Mouse (Mus musculus) gastrocnemius, adult 8-10 months (tissue): ENCODE measurements around the gene Tm4sf5. TPM values are rescaled to one million over a fixed set of nuclear protein-coding genes. Genes with fewer than 3 reads are reported as not detected.
"Not testable (repeated sequence)": the region's sequence is repeated elsewhere in the genome, so short reads cannot be mapped to it uniquely, and the experiment has no call there.

Experiments used
- DNase-seq, 2 experiments: peaks; one replicate each; pipeline ENCODE4 v3.0.0; 2022; ENCODE audit warnings: low spot score in 2 of 2
- total RNA-seq, 4 experiments: library from RNA; stranded (reverse); gene quantifications; 2 replicates each; pipeline ENCODE4 v1.2.4; 2022

Tm4sf5 gene
- total RNA-seq, 4 experiments from 2014 or later, result not detected

GRCm38 (mm10) chr11:70509753-70510564, 4.9 kb downstream of the Tm4sf5 start:
- DNase-seq, result no peak

- no peak for DNase-seq
Observed at GRCm38 (mm10) chr11:70511242-70511641, 6.2 kb downstream of the Tm4sf5 start.

GRCm38 (mm10) chr11:70511825-70512224, 6.8 kb downstream of the Tm4sf5 start:
- no peak for DNase-seq

- DNase-seq, result no peak
Observed at GRCm38 (mm10) chr11:70512709-70513342, 7.8 kb downstream of the Tm4sf5 start.

GRCm38 (mm10) chr11:70513520-70513919, 8.5 kb downstream of the Tm4sf5 start:
- DNase-seq, result peak; percentile 49 to 59

GRCm38 (mm10) chr11:70514288-70514687, 9.2 kb downstream of the Tm4sf5 start, which contains the start of gene Vmo1:
Gene Vmo1 (minus strand): TSS chr11:70514616.
- DNase-seq, result no peak

- DNase-seq, result no peak
Observed at GRCm38 (mm10) chr11:70516352-70516751, 11.3 kb downstream of the Tm4sf5 start.

GRCm38 (mm10) chr11:70518436-70518835, 13.4 kb downstream of the Tm4sf5 start:
- no peak for DNase-seq

- DNase-seq, result no peak
Observed at GRCm38 (mm10) chr11:70518923-70519322, 13.9 kb downstream of the Tm4sf5 start, which contains the start of gene Gltpd2. Gene Gltpd2 (plus strand): TSS chr11:70519196.

GRCm38 (mm10) chr11:70520178-70520769, 15.2 kb downstream of the Tm4sf5 start:
- no peak for DNase-seq

GRCm38 (mm10) chr11:70523306-70523989, 18.4 kb downstream of the Tm4sf5 start:
- DNase-seq, result not testable (repeated sequence)

- DNase-seq, result no peak
Observed at GRCm38 (mm10) chr11:70524782-70525181, 19.7 kb downstream of the Tm4sf5 start.

- peak; percentile 84 to 87 for DNase-seq
Observed at GRCm38 (mm10) chr11:70525184-70525678, 20.2 kb downstream of the Tm4sf5 start, which contains the start of gene Psmb6. Gene Psmb6 (plus strand): TSS chr11:70525367.

- no peak for DNase-seq
Observed at GRCm38 (mm10) chr11:70525726-70526125, 20.7 kb downstream of the Tm4sf5 start.

GRCm38 (mm10) chr11:70526211-70526610, 21.2 kb downstream of the Tm4sf5 start:
- DNase-seq, result no peak

- no peak for DNase-seq
Observed at GRCm38 (mm10) chr11:70528610-70529009, 23.6 kb downstream of the Tm4sf5 start.

- not testable (repeated sequence) for DNase-seq
Observed at GRCm38 (mm10) chr11:70531065-70531464, 26.0 kb downstream of the Tm4sf5 start.

- no peak for DNase-seq
Observed at GRCm38 (mm10) chr11:70532839-70533238, 27.8 kb downstream of the Tm4sf5 start, which contains the start of gene Gm40193. Gene Gm40193 (minus strand): TSS chr11:70532939.

- DNase-seq, result no peak
Observed at GRCm38 (mm10) chr11:70539423-70539822, 34.4 kb downstream of the Tm4sf5 start.

GRCm38 (mm10) chr11:70539877-70540587, 35.0 kb downstream of the Tm4sf5 start, which contains the start of gene Pld2:
Gene Pld2 (plus strand): TSS chr11:70540064.
- peak; percentile 76 to 78 for DNase-seq
